Mouse (Mus musculus): ENCODE results near the gene Pip4k2a.
A peak's percentile ranks its signal among the peaks of the same experiment; 100 is the strongest.

Gene Pip4k2a

GRCm38 (mm10) chr2:18891991-18892537, 105.9 kb downstream of the Pip4k2a start:
- no peak for DNase-seq

- DNase-seq, result no peak
Measured at GRCm38 (mm10) chr2:18890227-18891001, 107.5 kb downstream of the Pip4k2a start.

GRCm38 (mm10) chr2:18884277-18884676, 113.6 kb downstream of the Pip4k2a start:
- DNase-seq, result no peak

- no peak for DNase-seq
Measured at GRCm38 (mm10) chr2:18874626-18875025, 123.3 kb downstream of the Pip4k2a start.

GRCm38 (mm10) chr2:18874063-18874462, 123.9 kb downstream of the Pip4k2a start:
- DNase-seq, result no peak

GRCm38 (mm10) chr2:18873440-18873839, 124.5 kb downstream of the Pip4k2a start:
- no peak for DNase-seq

GRCm38 (mm10) chr2:18872797-18873196, 125.1 kb downstream of the Pip4k2a start:
- DNase-seq, result peak; percentile 73

GRCm38 (mm10) chr2:18871087-18871486, 126.8 kb downstream of the Pip4k2a start:
- DNase-seq, result no peak

- DNase-seq, result no peak
Measured at GRCm38 (mm10) chr2:18867069-18867468, 130.9 kb downstream of the Pip4k2a start.

GRCm38 (mm10) chr2:18864719-18865118, 133.2 kb downstream of the Pip4k2a start:
- no peak for DNase-seq

- no peak for DNase-seq
Measured at GRCm38 (mm10) chr2:18861607-18862158, 136.2 kb downstream of the Pip4k2a start.

- peak; percentile 51 for DNase-seq
Measured at GRCm38 (mm10) chr2:18860686-18861085, 137.2 kb downstream of the Pip4k2a start.

GRCm38 (mm10) chr2:18857952-18858351, 140.0 kb downstream of the Pip4k2a start:
- DNase-seq, result no peak

- no peak for DNase-seq
Measured at GRCm38 (mm10) chr2:18856461-18856860, 141.5 kb downstream of the Pip4k2a start.

- no peak for DNase-seq
Measured at GRCm38 (mm10) chr2:18855246-18855645, 142.7 kb downstream of the Pip4k2a start.

- DNase-seq, result no peak
Measured at GRCm38 (mm10) chr2:18853345-18853744, 144.6 kb downstream of the Pip4k2a start.

- DNase-seq, result no peak
Measured at GRCm38 (mm10) chr2:18850657-18851056, 147.3 kb downstream of the Pip4k2a start.

GRCm38 (mm10) chr2:18848074-18848629, 149.8 kb downstream of the Pip4k2a start:
- no peak for DNase-seq

- no peak for DNase-seq
Measured at GRCm38 (mm10) chr2:18842527-18842926, 155.4 kb downstream of the Pip4k2a start.

- DNase-seq, result no peak
Measured at GRCm38 (mm10) chr2:18841051-18841450, 156.9 kb downstream of the Pip4k2a start.

GRCm38 (mm10) chr2:18839532-18839931, 158.4 kb downstream of the Pip4k2a start:
- DNase-seq, result no peak

GRCm38 (mm10) chr2:18835266-18835908, 162.5 kb downstream of the Pip4k2a start:
- DNase-seq, result peak; percentile 48

- no peak for DNase-seq
Measured at GRCm38 (mm10) chr2:18833024-18833590, 164.8 kb downstream of the Pip4k2a start.

Data from cerebellum, adult 9-10 months (tissue).